Mouse (Mus musculus): ENCODE data around the gene Ppm1n. TPM values are rescaled to one million over a fixed set of nuclear protein-coding genes. Genes with fewer than 3 reads are reported as not detected.
A peak's percentile ranks its signal among the peaks of the same experiment; 100 is the strongest.

Gene Ppm1n
- not detected in 2 replicates for polyA plus RNA-seq (2015; fragmentation: Nextera tagmentation; extraction: Ambion mirVana)

GRCm38 (mm10) chr7:19279581-19280114 lies at the start of gene Ppm1n:
TSS of gene Ppm1n (minus strand) at chr7:19280064.
- Histone ChIP-seq H3K36me3 (no peaks in the 10 kb centered on the region), H3K4me1 (peaks cover 18% of the 10 kb centered on the region), H3K27me3 (peaks cover 64% of the 10 kb centered on the region), H3K4me2 (peak within 1 kb of the TSS; percentile 54), H3K9me3 (peaks cover 2% of the 10 kb centered on the region; the same call in 1 of the 2 replicates), H3K4me3 (peak within 1 kb of the TSS; percentile 32), H3K9ac (peak within 1 kb of the TSS; percentile 52; the same call in 1 of the 2 replicates), H3K27ac (no peak within 1 kb of the TSS)
- no peak for ATAC-seq (ENCODE audit: insufficient number of reproducible peaks, insufficient read depth, low FRiP score, low TSS enrichment, low read depth)
- under 1% methylated on average over 46 of the region's 46 CpGs for WGBS

- Histone ChIP-seq H3K27ac (no peak overlapping the region), H3K4me2 (no peak overlapping the region), H3K4me1 (peaks cover 20% of the 10 kb centered on the region), H3K27me3 (no peaks in the 10 kb centered on the region; the same call in none of the 2 replicates), H3K9ac (no peak overlapping the region), H3K9me3 (no peaks in the 10 kb centered on the region), H3K4me3 (no peak overlapping the region), H3K36me3 (no peaks in the 10 kb centered on the region)
- ATAC-seq (ENCODE audit: insufficient number of reproducible peaks, insufficient read depth, low FRiP score, low TSS enrichment, low read depth) = no peak
Measured at GRCm38 (mm10) chr7:19328425-19328824, 48.6 kb upstream of the Ppm1n start.

GRCm38 (mm10) chr7:19327782-19328181 lies 47.9 kb upstream of the Ppm1n start:
- 0 out of 2 replicates have a peak overlapping the region, but pooled peaks have one; percentile 73 for H3K4me2 ChIP-seq
- H3K4me3 ChIP-seq = no peak overlapping the region; the same call in 1 of the 2 replicates
- H3K9me3 ChIP-seq = no peaks in the 10 kb centered on the region
- no peak for ATAC-seq (ENCODE audit: insufficient number of reproducible peaks, insufficient read depth, low FRiP score, low TSS enrichment, low read depth)
- H3K36me3 ChIP-seq = no peaks in the 10 kb centered on the region
- 82% methylated on average over 5 of the region's 5 CpGs for WGBS
- peaks cover 20% of the 10 kb centered on the region for H3K4me1 ChIP-seq
- peak overlapping the region; percentile 67; the same call in 1 of the 2 replicates for H3K9ac ChIP-seq
- H3K27me3 ChIP-seq = no peaks in the 10 kb centered on the region; the same call in none of the 2 replicates
- H3K27ac ChIP-seq = no peak overlapping the region

GRCm38 (mm10) chr7:19327128-19327527 lies 47.3 kb upstream of the Ppm1n start:
- under 1% methylated on average over 22 of the region's 22 CpGs for WGBS
- Histone ChIP-seq H3K27ac (peak overlapping the region; percentile 64), H3K4me3 (peak overlapping the region; percentile 48), H3K4me2 (peak overlapping the region; percentile 73), H3K4me1 (peaks cover 20% of the 10 kb centered on the region), H3K27me3 (peaks cover 5% of the 10 kb centered on the region), H3K36me3 (no peaks in the 10 kb centered on the region), H3K9me3 (no peaks in the 10 kb centered on the region), H3K9ac (peak overlapping the region; percentile 67)
- ATAC-seq (ENCODE audit: insufficient number of reproducible peaks, insufficient read depth, low FRiP score, low TSS enrichment, low read depth) = peak; percentile 40; the same call in 1 of the 2 replicates

GRCm38 (mm10) chr7:19326359-19326758 lies 46.5 kb upstream of the Ppm1n start:
- ATAC-seq (ENCODE audit: insufficient number of reproducible peaks, insufficient read depth, low FRiP score, low TSS enrichment, low read depth) = no peak
- WGBS = under 1% methylated on average over 20 of the region's 20 CpGs
- Histone ChIP-seq H3K9me3 (no peaks in the 10 kb centered on the region), H3K27me3 (peaks cover 5% of the 10 kb centered on the region), H3K9ac (peak overlapping the region; percentile 67), H3K4me1 (peaks cover 20% of the 10 kb centered on the region), H3K4me3 (peak overlapping the region; percentile 48), H3K4me2 (peak overlapping the region; percentile 73), H3K36me3 (no peaks in the 10 kb centered on the region), H3K27ac (peak overlapping the region; percentile 64)

- peak overlapping the region; percentile 67; the same call in 1 of the 2 replicates for H3K9ac ChIP-seq
- H3K9me3 ChIP-seq = no peaks in the 10 kb centered on the region
- peak overlapping the region; percentile 73 for H3K4me2 ChIP-seq
- H3K4me3 ChIP-seq = peak overlapping the region; percentile 48; the same call in 1 of the 2 replicates
- WGBS = 73% methylated on average over 21 of the region's 21 CpGs
- ATAC-seq (ENCODE audit: insufficient number of reproducible peaks, insufficient read depth, low FRiP score, low TSS enrichment, low read depth) = no peak
- H3K27me3 ChIP-seq = peaks cover 5% of the 10 kb centered on the region; the same call in 1 of the 2 replicates
- H3K27ac ChIP-seq = no peak overlapping the region
- H3K36me3 ChIP-seq = no peaks in the 10 kb centered on the region
- peaks cover 21% of the 10 kb centered on the region for H3K4me1 ChIP-seq
Measured at GRCm38 (mm10) chr7:19325262-19326199, 45.7 kb upstream of the Ppm1n start.

- no peak overlapping the region for H3K4me3 ChIP-seq
- H3K36me3 ChIP-seq = no peaks in the 10 kb centered on the region
- 87% methylated on average over 11 of the region's 11 CpGs for WGBS
- no peak overlapping the region for H3K9ac ChIP-seq
- H3K27me3 ChIP-seq = peaks cover 9% of the 10 kb centered on the region; the same call in 1 of the 2 replicates
- no peak overlapping the region for H3K4me2 ChIP-seq
- peaks cover 30% of the 10 kb centered on the region for H3K4me1 ChIP-seq
- ATAC-seq (ENCODE audit: insufficient number of reproducible peaks, insufficient read depth, low FRiP score, low TSS enrichment, low read depth) = no peak
- no peak overlapping the region for H3K27ac ChIP-seq
- H3K9me3 ChIP-seq = no peaks in the 10 kb centered on the region
Measured at GRCm38 (mm10) chr7:19324221-19324620, 44.4 kb upstream of the Ppm1n start.

- peaks cover 24% of the 10 kb centered on the region for H3K27me3 ChIP-seq
- H3K36me3 ChIP-seq = no peaks in the 10 kb centered on the region
- no peaks in the 10 kb centered on the region for H3K9me3 ChIP-seq
- peaks cover 27% of the 10 kb centered on the region for H3K4me1 ChIP-seq
- no peak overlapping the region for H3K9ac ChIP-seq
- no peak overlapping the region for H3K4me3 ChIP-seq
- no peak overlapping the region for H3K27ac ChIP-seq
- 49% methylated on average over 9 of the region's 9 CpGs for WGBS
- H3K4me2 ChIP-seq = 0 out of 2 replicates have a peak overlapping the region, but pooled peaks have one; percentile 5
- no peak for ATAC-seq (ENCODE audit: insufficient number of reproducible peaks, insufficient read depth, low FRiP score, low TSS enrichment, low read depth)
Measured at GRCm38 (mm10) chr7:19322489-19322888, 42.6 kb upstream of the Ppm1n start.

- H3K4me1 ChIP-seq = peaks cover 18% of the 10 kb centered on the region
- H3K4me2 ChIP-seq = no peak overlapping the region
- no peak for ATAC-seq (ENCODE audit: insufficient number of reproducible peaks, insufficient read depth, low FRiP score, low TSS enrichment, low read depth)
- H3K27ac ChIP-seq = no peak overlapping the region
- no peaks in the 10 kb centered on the region for H3K36me3 ChIP-seq
- no peak overlapping the region for H3K4me3 ChIP-seq
- no peak overlapping the region for H3K9ac ChIP-seq
- WGBS = 64% methylated on average over 5 of the region's 5 CpGs
- peaks cover 33% of the 10 kb centered on the region for H3K27me3 ChIP-seq
- H3K9me3 ChIP-seq = no peaks in the 10 kb centered on the region
Measured at GRCm38 (mm10) chr7:19321464-19321863, 41.6 kb upstream of the Ppm1n start.

- no peak for ATAC-seq (ENCODE audit: insufficient number of reproducible peaks, insufficient read depth, low FRiP score, low TSS enrichment, low read depth)
- H3K4me3 ChIP-seq = peak overlapping the region; percentile 53; the same call in 1 of the 2 replicates
- 40% methylated on average over 7 of the region's 7 CpGs for WGBS
Measured at GRCm38 (mm10) chr7:19320637-19321036, 40.8 kb upstream of the Ppm1n start.

GRCm38 (mm10) chr7:19319906-19320305 lies 40.0 kb upstream of the Ppm1n start:
- Histone ChIP-seq H3K27me3 (peaks cover 45% of the 10 kb centered on the region), H3K4me2 (peak overlapping the region; percentile 88), H3K4me3 (peak overlapping the region; percentile 53), H3K9me3 (no peaks in the 10 kb centered on the region), H3K27ac (no peak overlapping the region), H3K36me3 (no peaks in the 10 kb centered on the region), H3K9ac (peak overlapping the region; percentile 65), H3K4me1 (peaks cover 11% of the 10 kb centered on the region)
- under 1% methylated on average over 41 of the region's 41 CpGs for WGBS
- ATAC-seq (ENCODE audit: insufficient number of reproducible peaks, insufficient read depth, low FRiP score, low TSS enrichment, low read depth) = peak; percentile 85

More at GRCm38 (mm10) chr7:19320637-19321036, 40.8 kb upstream of the Ppm1n start:
- H3K36me3 ChIP-seq = no peaks in the 10 kb centered on the region
- peaks cover 41% of the 10 kb centered on the region for H3K27me3 ChIP-seq
- H3K9ac ChIP-seq = peak overlapping the region; percentile 65
- no peaks in the 10 kb centered on the region for H3K9me3 ChIP-seq
- no peak overlapping the region for H3K27ac ChIP-seq
- H3K4me2 ChIP-seq = peak overlapping the region; percentile 88
- H3K4me1 ChIP-seq = peaks cover 11% of the 10 kb centered on the region

All from embryonic facial prominence, embryonic 13.5 days (tissue).